Mouse (Mus musculus) intestine, postnatal 0 days (tissue): ENCODE measurements at regions not wholly inside any gene's neighbourhood (a gene's known extent, or its start where the extent isn't known, plus 50 kb on each side); places are given as distances from the start of the nearest gene placed in this dataset.

Source experiments
- ATAC-seq: fragments of 200-750 bp; cut with Nextera tagmentation; 2 replicates; pipeline ENCODE4 v1.8.0; 2017; ENCODE audit warnings: mild to moderate bottlenecking, moderate TSS enrichment, moderate library complexity
- H3K27ac ChIP-seq: fragments of 300-500 bp; sonication (generic); 2 replicates; pipeline ENCODE4 v1.5.1; 2014; ENCODE audit warnings: mild to moderate bottlenecking, low read depth, low read length, moderate library complexity
- H3K27me3 ChIP-seq: fragments of 300-500 bp; sonication (generic); replicated peaks from 2 replicates; pipeline ENCODE4 v1.6.1; 2014; ENCODE audit warnings: low read length, mixed read lengths; ENCODE audit not compliant: control insufficient read depth, insufficient read depth
- H3K36me3 ChIP-seq: fragments of 300-500 bp; sonication (generic); 2 replicates; pipeline ENCODE4 v1.6.1; 2014; ENCODE audit warnings: mild to moderate bottlenecking, moderate library complexity; ENCODE audit not compliant: control insufficient read depth, insufficient read depth
- H3K4me1 ChIP-seq: fragments of 300-500 bp; sonication (generic); replicated peaks from 2 replicates; pipeline ENCODE4 v1.6.1; 2014; ENCODE audit warnings: antibody characterized with exemption, low read length, mixed read lengths; ENCODE audit not compliant: control insufficient read depth, insufficient read depth
- H3K4me2 ChIP-seq: fragments of 300-500 bp; sonication (generic); replicated peaks from 2 replicates; pipeline ENCODE4 v1.6.1; 2014; ENCODE audit warnings: low read depth, mild to moderate bottlenecking, moderate library complexity
- H3K4me3 ChIP-seq: fragments of 300-500 bp; sonication (generic); 2 replicates; pipeline ENCODE4 v1.5.1; 2014; ENCODE audit warnings: low read depth, low read length
- H3K9ac ChIP-seq: fragments of 300-500 bp; sonication (generic); 2 replicates; pipeline ENCODE4 v1.6.1; 2014; ENCODE audit warnings: mild to moderate bottlenecking, low read depth, low read length
- H3K9me3 ChIP-seq: fragments of 300-500 bp; sonication (generic); 2 replicates; pipeline ENCODE4 v1.6.1; 2016; ENCODE audit warnings: mixed run types; ENCODE audit not compliant: control insufficient read depth
- CTCF ChIP-seq: sonication (generic); IDR thresholded peaks from 2 replicates; pipeline ENCODE4 v1.5.1; 2016; ENCODE audit warnings: low read depth, mild to moderate bottlenecking, control low read depth, antibody characterized with exemption, moderate library complexity
- WGBS: fragments of 180-500 bp; shearing (Covaris S2); extraction: QIAGEN DNeasy Blood & Tissue Kit; methylation state at CpG from one replicate; pipeline ENCODE4 v1.1.7; 2014; 5-methylcytosine and 5-hydroxymethylcytosine counted together

- no peak for TF ChIP-seq CTCF
- 69% methylated on average over 14 of the region's 14 CpGs for WGBS
Measured at GRCm38 (mm10) chr16:70881098-70881850, 567.5 kb downstream of the Gbe1 start.

GRCm38 (mm10) chr16:70900085-70900484 is 586.3 kb downstream of the Gbe1 start:
- no peak for ATAC-seq
- Histone ChIP-seq H3K27ac (no peak overlapping the region), H3K4me3 (no peak overlapping the region), H3K4me2 (no peak overlapping the region), H3K27me3 (no peaks in the 10 kb centered on the region), H3K9me3 (no peaks in the 10 kb centered on the region), H3K36me3 (no peaks in the 10 kb centered on the region), H3K4me1 (no peaks in the 10 kb centered on the region), H3K9ac (no peak overlapping the region)
- TF ChIP-seq CTCF, result no peak
- WGBS, result 77% methylated on average over 5 of the region's 5 CpGs

More at GRCm38 (mm10) chr16:70881098-70881850, 567.5 kb downstream of the Gbe1 start:
- Histone ChIP-seq H3K27ac (no peak overlapping the region), H3K9ac (no peak overlapping the region), H3K27me3 (no peaks in the 10 kb centered on the region), H3K36me3 (no peaks in the 10 kb centered on the region), H3K4me3 (no peak overlapping the region), H3K4me2 (no peak overlapping the region), H3K4me1 (no peaks in the 10 kb centered on the region), H3K9me3 (no peaks in the 10 kb centered on the region)
- ATAC-seq, result no peak

DNA sequence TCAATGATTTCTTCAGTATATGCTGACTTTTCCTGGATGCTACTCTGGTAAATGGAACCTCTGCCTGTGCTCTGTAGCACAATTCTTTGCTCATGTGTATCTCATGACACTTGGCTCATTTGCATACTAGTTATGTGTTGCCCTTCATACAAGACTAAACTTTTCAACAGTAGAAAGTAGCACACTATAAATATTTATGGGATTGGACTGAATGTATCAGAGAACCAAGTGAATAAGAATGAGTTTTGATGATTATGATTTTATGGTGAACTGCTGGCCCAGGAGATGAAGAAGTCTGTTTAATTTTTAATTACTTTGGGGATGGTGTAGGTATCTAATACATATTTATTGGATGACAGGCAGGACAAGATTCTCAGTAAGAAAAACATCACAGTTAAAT is 606.3 kb downstream of the Gbe1 start:
- H3K4me2 ChIP-seq, result no peak overlapping the region
- H3K4me1 ChIP-seq, result no peaks in the 10 kb centered on the region
- H3K4me3 ChIP-seq, result no peak overlapping the region
- no peaks in the 10 kb centered on the region for H3K9me3 ChIP-seq
- TF ChIP-seq CTCF, result no peak
- H3K9ac ChIP-seq, result no peak overlapping the region
- H3K27me3 ChIP-seq, result no peaks in the 10 kb centered on the region
- no peak overlapping the region for H3K27ac ChIP-seq
- ATAC-seq, result no peak
- H3K36me3 ChIP-seq, result no peaks in the 10 kb centered on the region

DNA sequence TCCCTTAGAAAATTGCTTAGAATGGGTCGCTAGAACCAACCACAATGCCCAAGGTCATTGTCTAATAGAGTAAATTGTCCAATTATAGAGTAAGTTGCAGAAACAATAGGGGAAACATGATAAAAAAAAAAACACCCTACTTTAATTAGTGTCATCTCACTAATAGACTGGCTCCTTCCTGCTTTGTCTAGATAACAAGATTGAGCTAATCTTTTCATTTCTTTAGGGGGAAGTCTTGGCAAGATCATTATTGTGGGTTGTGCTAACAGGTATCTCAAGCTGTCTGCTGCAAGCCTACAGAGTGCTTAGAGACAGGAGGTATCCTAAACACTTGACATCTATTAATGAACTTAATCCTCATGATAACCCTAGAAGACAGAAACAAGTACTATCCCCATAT is 615.9 kb downstream of the Gbe1 start:
- no peaks in the 10 kb centered on the region for H3K9me3 ChIP-seq
- WGBS, result 66% methylated on average over 1 of the region's 1 CpGs
- H3K4me2 ChIP-seq, result no peak overlapping the region
- H3K4me3 ChIP-seq, result no peak overlapping the region
- no peaks in the 10 kb centered on the region for H3K36me3 ChIP-seq
- H3K4me1 ChIP-seq, result no peaks in the 10 kb centered on the region
- no peaks in the 10 kb centered on the region for H3K27me3 ChIP-seq
- no peak for ATAC-seq
- TF ChIP-seq CTCF, result no peak
- no peak overlapping the region for H3K27ac ChIP-seq
- H3K9ac ChIP-seq, result no peak overlapping the region

DNA sequence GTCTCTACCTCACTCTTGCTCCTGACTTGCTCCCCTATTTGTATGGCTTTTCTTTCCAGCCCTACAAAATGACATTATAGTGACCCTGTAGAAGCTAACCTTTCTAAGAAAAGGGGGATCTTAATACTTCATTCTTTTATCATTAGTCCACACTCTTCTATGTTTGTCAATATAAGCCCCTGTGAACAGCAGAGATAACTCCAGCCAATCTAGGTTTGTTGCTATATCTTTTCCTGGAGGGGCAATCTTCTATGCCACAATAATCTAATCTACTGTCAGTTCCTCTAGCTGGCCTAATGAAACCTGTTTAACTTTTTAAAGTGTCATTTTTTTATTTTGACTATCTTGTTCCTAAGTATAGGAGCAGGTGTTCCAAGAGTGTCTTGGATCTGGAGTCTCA is 622.2 kb downstream of the Gbe1 start:
- H3K9me3 ChIP-seq, result no peaks in the 10 kb centered on the region
- no peaks in the 10 kb centered on the region for H3K36me3 ChIP-seq
- H3K27ac ChIP-seq, result no peak overlapping the region
- no peaks in the 10 kb centered on the region for H3K27me3 ChIP-seq
- ATAC-seq, result no peak
- H3K4me3 ChIP-seq, result no peak overlapping the region
- H3K9ac ChIP-seq, result no peak overlapping the region
- no peak overlapping the region for H3K4me2 ChIP-seq
- no peak for TF ChIP-seq CTCF
- H3K4me1 ChIP-seq, result no peaks in the 10 kb centered on the region

- WGBS, result 97% methylated on average over 2 of the region's 2 CpGs
- Histone ChIP-seq H3K4me2 (no peak overlapping the region), H3K9me3 (no peaks in the 10 kb centered on the region), H3K36me3 (no peaks in the 10 kb centered on the region), H3K27me3 (no peaks in the 10 kb centered on the region), H3K4me3 (no peak overlapping the region), H3K27ac (no peak overlapping the region), H3K4me1 (no peaks in the 10 kb centered on the region), H3K9ac (no peak overlapping the region)
- TF ChIP-seq CTCF, result no peak
- ATAC-seq, result no peak
Measured at GRCm38 (mm10) chr16:70952937-70953336, 639.2 kb downstream of the Gbe1 start.
